Mouse (Mus musculus) MEL (cell line): ENCODE results near the gene Ksr1. TPM values are rescaled to one million over a fixed set of nuclear protein-coding genes. Genes with fewer than 3 reads are reported as not detected.

Source experiments
- DNase-seq: peaks from one replicate; pipeline ENCODE4 v3.0.0; 2011; ENCODE audit warnings: low read depth, low spot score
- H3K27ac ChIP-seq: 2 replicates; pipeline ENCODE4 v1.5.1; 2012; ENCODE audit warnings: low read depth, mild to moderate bottlenecking, control low read depth, low read length, moderate library complexity; ENCODE audit not compliant: control insufficient read depth
- H3K27me3 ChIP-seq, 2 experiments: fragments of 150-350 bp in 1 of 2; sonication (generic) in 1 of 2; 2 replicates each; pipeline ENCODE4 v1.6.1; 2012; ENCODE audit warnings: low read length in 2 of 2, mild to moderate bottlenecking in 2 of 2, improper control_type of control experiment in 1 of 2, moderate library complexity in 1 of 2; ENCODE audit not compliant: insufficient read depth in 2 of 2, control insufficient read depth in 1 of 2
- H3K36me3 ChIP-seq, 2 experiments: 2 replicates each; pipeline ENCODE4 v1.6.1; 2012 to 2014; ENCODE audit warnings: low read length in 2 of 2, improper control_type of control experiment in 1 of 2, inconsistent platforms in 1 of 2, mild to moderate bottlenecking in 1 of 2; ENCODE audit not compliant: insufficient read depth in 2 of 2, control insufficient read depth in 1 of 2
- H3K4me1 ChIP-seq, 2 experiments: fragments of 150-350 bp in 1 of 2; sonication (generic) in 1 of 2; 2 replicates each; pipeline ENCODE4 v1.6.1; 2012; ENCODE audit warnings: low read length in 2 of 2, improper control_type of control experiment in 1 of 2, mild to moderate bottlenecking in 1 of 2; ENCODE audit not compliant: insufficient read depth in 2 of 2, control insufficient read depth in 1 of 2
- H3K4me3 ChIP-seq, 2 experiments: fragments of 150-350 bp in 1 of 2; sonication (generic) in 1 of 2; 2 replicates each; pipeline ENCODE4 v1.5.1; 2012; ENCODE audit warnings: low read depth in 2 of 2, low read length in 2 of 2, mild to moderate bottlenecking in 2 of 2, moderate library complexity in 2 of 2, control low read depth in 1 of 2, improper control_type of control experiment in 1 of 2; ENCODE audit not compliant: control insufficient read depth in 1 of 2, insufficient read depth in 1 of 2
- H3K79me2 ChIP-seq: 2 replicates; pipeline ENCODE4 v1.6.1; 2012; ENCODE audit warnings: mild to moderate bottlenecking, low read length, moderate library complexity; ENCODE audit not compliant: control insufficient read depth, poor library complexity, insufficient read depth
- H3K9ac ChIP-seq: 2 replicates; pipeline ENCODE4 v1.6.1; 2012; ENCODE audit warnings: low read depth, mild to moderate bottlenecking, control low read depth, low read length, moderate library complexity; ENCODE audit not compliant: control insufficient read depth, poor library complexity, severe bottlenecking
- H3K9me3 ChIP-seq: fragments of 150-350 bp; sonication (generic); replicated peaks from 2 replicates; pipeline ENCODE4 v1.6.1; 2012; ENCODE audit warnings: mild to moderate bottlenecking, low read length, improper control_type of control experiment, moderate library complexity; ENCODE audit not compliant: insufficient read depth
- BHLHE40 ChIP-seq: IDR thresholded peaks from 2 replicates; pipeline ENCODE4 v1.6.1; 2012; ENCODE audit warnings: low read depth, mild to moderate bottlenecking, inconsistent platforms, low read length, improper control_type of control experiment, borderline replicate concordance
- CHD1 ChIP-seq: IDR thresholded peaks from 2 replicates; pipeline ENCODE4 v1.6.1; 2012; ENCODE audit warnings: low read depth, mild to moderate bottlenecking, inconsistent platforms, low read length, improper control_type of control experiment
- CHD2 ChIP-seq: IDR thresholded peaks from 2 replicates; pipeline ENCODE4 v1.6.1; 2011; ENCODE audit warnings: low read length, improper control_type of control experiment
- CTCF ChIP-seq, 3 experiments: IDR thresholded peaks in 2 of 3; conservative IDR thresholded peaks in 1 of 3; 2 replicates each; pipeline ENCODE4 v1.5.1; 2011 to 2012; ENCODE audit warnings: low read length in 3 of 3, low read depth in 2 of 3, mild to moderate bottlenecking in 2 of 3, improper control_type of control experiment in 1 of 3, inconsistent platforms in 1 of 3, mixed read lengths in 1 of 3, moderate library complexity in 1 of 3; ENCODE audit not compliant: control insufficient read depth in 1 of 3, insufficient read depth in 1 of 3, poor library complexity in 1 of 3, severe bottlenecking in 1 of 3
- E2F4 ChIP-seq: IDR thresholded peaks from 2 replicates; pipeline ENCODE4 v1.6.1; 2011; ENCODE audit warnings: low read depth, low read length, improper control_type of control experiment, borderline replicate concordance
- ELF1 ChIP-seq: IDR thresholded peaks from 2 replicates; pipeline ENCODE4 v1.6.1; 2014; ENCODE audit warnings: low read depth, mild to moderate bottlenecking, inconsistent platforms, low read length, improper control_type of control experiment, moderate library complexity
- EP300 ChIP-seq, 2 experiments: IDR thresholded peaks; 2 replicates each; pipeline ENCODE4 v1.6.1; 2011; ENCODE audit warnings: improper control_type of control experiment in 2 of 2, low read length in 2 of 2, low read depth in 1 of 2, mild to moderate bottlenecking in 1 of 2
- ETS1 ChIP-seq: IDR thresholded peaks from 2 replicates; pipeline ENCODE4 v1.6.1; 2012; ENCODE audit warnings: low read depth, mild to moderate bottlenecking, inconsistent platforms, low read length, improper control_type of control experiment, moderate library complexity
- GABPA ChIP-seq: IDR thresholded peaks from 2 replicates; pipeline ENCODE4 v1.6.1; 2012; ENCODE audit warnings: low read depth, mild to moderate bottlenecking, inconsistent platforms, low read length, improper control_type of control experiment, moderate library complexity
- GATA1 ChIP-seq: IDR thresholded peaks from 2 replicates; pipeline ENCODE4 v1.6.1; 2011; ENCODE audit warnings: low read depth, low read length, improper control_type of control experiment
- HCFC1 ChIP-seq: IDR thresholded peaks from 2 replicates; pipeline ENCODE4 v1.6.1; 2012; ENCODE audit warnings: low read depth, mild to moderate bottlenecking, inconsistent platforms, low read length, improper control_type of control experiment, moderate library complexity
- KAT2A ChIP-seq: conservative IDR thresholded peaks from 2 replicates; pipeline ENCODE4 v1.6.1; 2012; ENCODE audit warnings: low read depth, low read length, improper control_type of control experiment, inconsistent platforms
- MAFK ChIP-seq: IDR thresholded peaks from 2 replicates; pipeline ENCODE4 v1.6.1; 2011; ENCODE audit warnings: low read depth, mild to moderate bottlenecking, low read length, improper control_type of control experiment, borderline replicate concordance
- MAZ ChIP-seq: IDR thresholded peaks from 2 replicates; pipeline ENCODE4 v1.6.1; 2012; ENCODE audit warnings: low read depth, mild to moderate bottlenecking, inconsistent platforms, low read length, improper control_type of control experiment
- MXI1 ChIP-seq: IDR thresholded peaks from 2 replicates; pipeline ENCODE4 v1.6.1; 2011; ENCODE audit warnings: mild to moderate bottlenecking, low read depth, low read length, improper control_type of control experiment
- MYC ChIP-seq: IDR thresholded peaks from 2 replicates; pipeline ENCODE4 v1.6.1; 2011; ENCODE audit warnings: low read depth, mild to moderate bottlenecking, low read length, improper control_type of control experiment, moderate library complexity
- NELFE ChIP-seq: IDR thresholded peaks from 2 replicates; pipeline ENCODE4 v1.6.1; 2011; ENCODE audit warnings: low read depth, low read length, improper control_type of control experiment
- POLR2A ChIP-seq, 2 experiments: IDR thresholded peaks; 2 replicates each; pipeline ENCODE4 v1.6.1; 2011 to 2012; ENCODE audit warnings: low read length in 2 of 2, mild to moderate bottlenecking in 2 of 2, control low read depth in 1 of 2, improper control_type of control experiment in 1 of 2, low read depth in 1 of 2, moderate library complexity in 1 of 2; ENCODE audit not compliant: control insufficient read depth in 1 of 2, insufficient read depth in 1 of 2, poor library complexity in 1 of 2
- POLR2AphosphoS2 ChIP-seq: IDR thresholded peaks from 2 replicates; pipeline ENCODE4 v1.6.1; 2011; ENCODE audit warnings: low read length, improper control_type of control experiment
- POLR2AphosphoS5 ChIP-seq: IDR thresholded peaks from 2 replicates; pipeline ENCODE4 v1.6.1; 2012; ENCODE audit warnings: low read depth, borderline replicate concordance, mild to moderate bottlenecking, inconsistent platforms, low read length, moderate library complexity, mixed read lengths
- SMC3 ChIP-seq: IDR thresholded peaks from 2 replicates; pipeline ENCODE4 v1.6.1; 2011; ENCODE audit warnings: low read depth, low read length, improper control_type of control experiment
- TAL1 ChIP-seq: IDR thresholded peaks from 2 replicates; pipeline ENCODE4 v1.6.1; 2012; ENCODE audit warnings: mild to moderate bottlenecking, inconsistent platforms, low read length, moderate library complexity, mixed read lengths
- TBP ChIP-seq: IDR thresholded peaks from 2 replicates; pipeline ENCODE4 v1.8.0; 2011; ENCODE audit warnings: low read depth, low read length, improper control_type of control experiment
- TCF12 ChIP-seq: IDR thresholded peaks from 2 replicates; pipeline ENCODE4 v1.6.1; 2014; ENCODE audit warnings: low read depth, mild to moderate bottlenecking, inconsistent platforms, low read length, improper control_type of control experiment, moderate library complexity
- UBTF ChIP-seq: IDR thresholded peaks from 2 replicates; pipeline ENCODE4 v1.6.1; 2012; ENCODE audit warnings: low read depth, mild to moderate bottlenecking, inconsistent platforms, low read length, improper control_type of control experiment, moderate library complexity, borderline replicate concordance; ENCODE audit not compliant: insufficient read depth
- USF1 ChIP-seq: IDR thresholded peaks from 2 replicates; pipeline ENCODE4 v1.6.1; 2014; ENCODE audit warnings: low read depth, mild to moderate bottlenecking, inconsistent platforms, low read length, improper control_type of control experiment, moderate library complexity
- USF2 ChIP-seq, 2 experiments: IDR thresholded peaks; 2 replicates each; pipeline ENCODE4 v1.6.1; 2011 to 2012; ENCODE audit warnings: improper control_type of control experiment in 2 of 2, low read length in 2 of 2, borderline replicate concordance in 1 of 2, inconsistent platforms in 1 of 2, low read depth in 1 of 2, mild to moderate bottlenecking in 1 of 2; ENCODE audit not compliant: insufficient read depth in 1 of 2
- ZC3H11A ChIP-seq: IDR thresholded peaks from 2 replicates; pipeline ENCODE4 v1.6.1; 2012; ENCODE audit warnings: low read depth, mild to moderate bottlenecking, inconsistent platforms, low read length, improper control_type of control experiment
- ZKSCAN1 ChIP-seq: IDR thresholded peaks from 2 replicates; pipeline ENCODE4 v1.6.1; 2012; ENCODE audit warnings: low read depth, mild to moderate bottlenecking, inconsistent platforms, low read length, improper control_type of control experiment, moderate library complexity
- ZNF384 ChIP-seq: IDR thresholded peaks from 2 replicates; pipeline ENCODE4 v1.6.1; 2012; ENCODE audit warnings: low read depth, mild to moderate bottlenecking, inconsistent platforms, low read length, improper control_type of control experiment
- polyA plus RNA-seq, 2 experiments: library from polyadenylated mRNA; stranded (reverse) in 1 of 2; unstranded in 1 of 2; fragments of >175 nt in 1 of 2; fragments of >200 nt in 1 of 2; gene quantifications; 2 replicates each; pipeline versions ENCODE4 v1.2.1 to v1.2.4; 2012; ENCODE audit warnings: low replicate concordance in 2 of 2, low read depth in 1 of 2; ENCODE audit not compliant: insufficient read length in 2 of 2, insufficient read depth in 1 of 2, missing spikeins in 1 of 2
- total RNA-seq: library from RNA; depleted of rRNA; stranded (reverse); fragments of 300-350 nt; gene quantifications from 2 replicates; pipeline ENCODE4 v1.2.3, GENCODE M21; 2012

Gene Ksr1
- total and polyA plus RNA-seq, 3 experiments: 9.7 to 18.4 TPM; not detected in 1

GRCm38 (mm10) chr11:79110446-79110845, 35.8 kb downstream of the Ksr1 start:
- H3K79me2 ChIP-seq: no peaks in the 10 kb centered on the region
- no peaks in the 10 kb centered on the region for H3K27me3 ChIP-seq
- no peak overlapping the region for H3K9ac ChIP-seq
- no peak for DNase-seq
- no peaks in the 10 kb centered on the region for H3K4me1 ChIP-seq
- TF ChIP-seq ZC3H11A (no peak), TCF12 (no peak), KAT2A (no peak), HCFC1 (no peak), GABPA (no peak), POLR2AphosphoS2 (no peak), ELF1 (no peak), ETS1 (no peak), GATA1 (no peak), MXI1 (no peak), BHLHE40 (no peak), MAFK (no peak), USF2 (IDR thresholded peaks at IDR 0.05; ENCODE audit: borderline replicate concordance in 1 of 2, insufficient read depth in 1 of 2, low read depth in 1 of 2, low read length in 2 of 2) (no peak), NELFE (no peak), CTCF (IDR thresholded peaks at IDR 0.05 in 2 of 3, conservative IDR thresholded peaks at IDR 0.05 in 1 of 3; ENCODE audit: control insufficient read depth in 1 of 3, insufficient read depth in 1 of 3, low read depth in 2 of 3, low read length in 3 of 3, poor library complexity in 1 of 3, severe bottlenecking in 1 of 3) (no peak)
- no peak overlapping the region for H3K4me3 ChIP-seq
- no peaks in the 10 kb centered on the region for H3K9me3 ChIP-seq
- no peak overlapping the region for H3K27ac ChIP-seq
- H3K36me3 ChIP-seq: no peaks in the 10 kb centered on the region

GRCm38 (mm10) chr11:79107934-79108333, 38.3 kb downstream of the Ksr1 start:
- H3K9me3 ChIP-seq: no peaks in the 10 kb centered on the region
- H3K9ac ChIP-seq: no peak overlapping the region
- TF ChIP-seq ZKSCAN1 (no peak), NELFE (no peak), GABPA (no peak), EP300 (IDR thresholded peaks at IDR 0.05; ENCODE audit: low read depth in 1 of 2, low read length in 2 of 2) (no peak), MYC (no peak), E2F4 (no peak), POLR2AphosphoS5 (no peak), TAL1 (no peak), CHD1 (no peak), USF1 (no peak), MAZ (no peak), POLR2A (IDR thresholded peaks at IDR 0.05; ENCODE audit: control insufficient read depth in 1 of 2, insufficient read depth in 1 of 2, low read depth in 1 of 2, low read length in 2 of 2, poor library complexity in 1 of 2) (no peak), SMC3 (no peak), UBTF (no peak), ZNF384 (no peak), TBP (no peak), BHLHE40 (no peak), CHD2 (no peak)
- H3K27ac ChIP-seq: no peak overlapping the region
- no peak overlapping the region for H3K4me3 ChIP-seq
- H3K79me2 ChIP-seq: no peaks in the 10 kb centered on the region
- H3K27me3 ChIP-seq: no peaks in the 10 kb centered on the region
- H3K36me3 ChIP-seq: no peaks in the 10 kb centered on the region
- DNase-seq: no peak
- no peaks in the 10 kb centered on the region for H3K4me1 ChIP-seq
